Mouse (Mus musculus): Measurements from ENCODE around the gene Nrd1.

Gene Nrd1

DNA sequence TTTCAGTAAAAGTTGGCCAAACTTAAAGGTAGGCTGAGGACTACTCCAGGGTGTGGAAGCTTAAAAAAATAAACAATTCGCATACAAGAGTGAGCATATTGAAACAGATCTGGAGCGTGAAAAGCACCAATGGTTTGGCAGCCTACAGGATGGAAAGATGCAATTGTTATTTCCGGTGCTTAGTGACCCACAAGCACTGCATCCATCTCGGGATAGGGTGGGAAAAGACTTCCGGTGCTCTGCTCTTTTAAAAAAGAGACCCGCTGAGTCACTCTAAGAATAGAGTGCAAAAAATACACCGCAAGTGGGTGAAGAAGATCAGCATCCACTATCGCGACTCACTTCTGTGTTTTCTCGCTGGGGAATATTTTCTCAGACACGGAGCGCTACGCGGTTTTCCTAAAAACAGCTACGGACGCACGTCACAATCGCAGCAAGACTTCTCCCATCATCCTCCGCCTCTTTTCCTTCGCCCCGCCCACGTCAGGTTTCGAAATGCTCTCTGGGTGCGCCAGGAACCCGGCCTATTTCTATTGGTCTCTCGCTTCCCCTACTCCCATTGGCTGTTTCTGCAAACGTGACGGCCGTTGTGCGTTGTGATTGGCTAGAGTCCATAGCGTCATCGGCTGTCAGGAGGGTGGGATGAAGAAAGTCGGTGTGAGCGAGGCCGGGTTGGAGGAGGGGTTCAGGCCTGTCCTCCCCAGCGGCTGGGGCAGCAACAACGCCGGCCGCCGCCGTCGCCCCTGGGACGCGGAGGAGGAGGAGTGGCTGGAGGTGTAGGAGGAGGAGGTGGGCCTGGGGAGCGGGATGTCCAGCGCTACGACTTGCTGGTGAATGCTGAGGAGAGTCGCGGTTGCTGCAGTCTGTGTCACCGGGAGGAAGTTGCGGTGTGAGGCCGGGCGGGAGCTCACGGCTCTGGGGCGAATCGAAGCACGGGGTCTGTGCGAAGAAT, at the start of gene Nrd1:
TSS of gene Nrd1 (plus strand) at position 657 of the 952 bp plus-strand sequence.
- in situ Hi-C loops (cut with MboI, MseI), result no loop called here

DNA sequence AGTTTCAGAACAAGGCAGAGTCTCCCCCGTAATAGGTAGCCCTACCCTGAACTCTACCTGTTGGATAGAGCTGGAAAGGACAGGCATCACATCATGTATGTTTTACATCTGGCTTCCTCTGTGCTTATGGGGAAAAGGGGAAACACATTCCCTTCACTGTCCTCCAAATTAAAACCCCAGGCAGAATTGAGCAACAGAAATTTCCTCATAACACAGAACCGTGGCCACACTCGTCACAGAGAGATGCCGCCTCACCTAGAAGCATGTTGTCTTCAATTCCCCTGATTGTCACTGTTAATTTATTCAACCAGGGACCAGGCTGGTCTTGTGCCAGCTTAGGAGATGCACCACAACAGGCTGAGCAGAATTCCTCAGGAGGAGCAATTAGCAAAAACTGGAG, 48.8 kb upstream of the Nrd1 start:
- in situ Hi-C loops (cut with MboI, MseI), result no loop called here

DNA sequence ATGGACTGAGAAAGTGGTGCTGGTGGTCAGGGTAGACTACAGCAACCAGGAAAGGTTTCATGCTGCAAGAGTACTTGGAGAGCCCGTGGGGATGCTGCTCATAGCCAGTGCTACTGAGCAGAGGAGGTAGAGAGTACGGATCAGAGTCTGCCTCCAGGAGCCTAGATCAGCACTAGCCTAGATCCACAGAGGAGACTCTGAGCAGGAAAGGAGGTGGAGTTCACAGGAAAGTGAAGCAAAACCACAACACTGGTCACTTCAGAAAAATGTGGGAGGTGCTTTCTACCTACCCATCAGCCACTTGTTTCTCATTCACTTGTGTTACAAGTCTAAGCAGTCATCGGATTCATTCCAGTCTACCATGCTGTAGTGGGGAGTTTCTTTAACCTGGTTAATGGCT, 40.8 kb upstream of the Nrd1 start:
- in situ Hi-C loops (cut with MboI, MseI), result no loop called here

DNA sequence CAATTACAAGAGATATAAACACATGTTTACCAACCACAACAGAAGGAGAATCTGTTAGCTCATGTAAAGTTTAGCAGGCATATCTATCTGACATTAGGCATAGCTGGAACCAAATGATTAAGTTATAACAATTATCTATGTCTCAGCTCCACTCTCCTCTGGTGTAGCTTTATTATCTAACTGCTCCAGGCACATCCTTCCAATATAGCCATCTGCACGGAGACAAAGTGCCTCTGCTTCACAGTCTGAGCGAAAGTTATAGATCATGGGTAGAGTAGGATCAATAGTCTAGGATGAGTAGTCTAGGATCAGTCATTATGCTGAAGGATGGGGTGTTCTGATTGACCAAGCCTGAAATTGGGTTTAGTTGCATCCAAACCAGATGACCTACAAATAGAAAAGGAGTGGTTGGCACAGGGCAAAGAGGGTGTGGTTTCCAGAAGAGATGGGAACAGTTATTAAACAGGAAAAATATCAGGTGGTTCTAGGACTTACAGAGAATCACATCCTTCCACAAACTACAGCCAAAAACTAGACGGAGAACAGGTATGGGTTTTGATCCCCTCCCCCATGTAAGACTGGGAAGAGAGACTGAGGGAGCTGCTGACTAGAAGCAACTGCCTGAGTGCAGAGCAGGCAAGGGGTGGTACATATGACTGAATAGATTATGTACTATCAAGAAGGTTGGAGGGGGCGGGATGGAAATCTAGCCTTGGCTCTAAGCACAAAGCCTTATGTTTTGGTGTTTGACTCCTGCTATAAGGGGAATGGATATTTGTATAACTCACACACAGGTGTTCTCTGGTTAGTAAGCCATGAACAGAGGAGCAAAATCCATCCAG, 39.6 kb upstream of the Nrd1 start:
- in situ Hi-C loops (cut with MboI, MseI), result no loop called here

DNA sequence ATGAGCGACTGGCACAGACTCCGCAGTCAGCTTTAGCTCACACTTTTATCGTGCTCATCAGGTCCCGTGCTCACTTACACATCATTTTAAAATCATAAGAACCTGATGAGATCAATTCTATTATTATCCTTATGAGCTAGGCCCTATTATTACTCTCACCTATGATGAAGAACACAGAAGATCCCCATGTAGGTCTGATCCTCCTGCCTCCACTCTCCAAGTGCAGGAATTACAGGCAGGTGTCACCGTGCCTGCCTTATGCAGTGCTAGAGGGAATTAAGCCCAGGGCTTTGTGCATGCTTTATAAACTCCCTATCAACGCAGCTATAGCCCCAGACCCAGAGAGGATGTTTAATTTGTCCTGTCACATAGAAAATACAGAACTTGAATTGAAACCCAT, 37.4 kb upstream of the Nrd1 start:
- in situ Hi-C loops (cut with MboI, MseI), result no loop called here

DNA sequence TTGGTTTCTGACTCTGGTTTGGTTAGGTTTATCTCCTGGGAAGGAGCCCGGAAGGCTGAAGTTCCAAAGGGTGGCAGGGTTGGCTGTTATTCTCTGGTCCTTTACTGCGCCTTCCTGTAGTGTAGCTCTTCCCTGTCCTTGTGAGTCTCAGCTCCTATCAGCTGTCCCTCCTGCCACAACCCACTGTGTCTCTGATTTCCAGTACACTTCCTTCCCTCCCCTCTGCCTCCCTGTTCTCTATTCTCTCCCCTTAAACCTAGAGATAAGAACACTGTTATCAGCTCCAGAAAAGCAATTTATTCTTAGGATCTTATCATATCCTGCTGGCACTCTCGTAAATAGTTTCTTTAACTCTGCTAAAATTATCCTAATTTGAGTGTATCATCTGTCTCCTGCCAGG, 30.9 kb upstream of the Nrd1 start:
- in situ Hi-C loops (cut with MboI, MseI), result no loop called here

DNA sequence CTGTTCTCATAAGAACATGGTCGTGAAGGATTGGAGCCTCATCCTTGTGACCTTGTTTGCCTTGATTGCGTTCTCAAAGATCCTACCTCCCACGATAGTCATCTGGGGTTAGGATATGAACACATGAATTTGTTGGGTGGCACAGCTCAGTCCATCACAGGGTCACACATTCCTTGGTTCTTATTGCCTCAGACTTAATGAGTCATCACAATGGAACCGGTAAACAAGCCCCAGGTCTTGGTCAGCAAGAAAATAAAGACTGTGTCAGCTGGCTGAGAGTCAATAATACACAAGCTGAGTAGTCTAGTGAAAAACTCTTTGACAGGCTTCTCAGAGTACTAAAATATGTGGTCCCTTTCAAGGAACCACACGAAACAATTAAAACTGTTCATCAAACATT, 29.4 kb upstream of the Nrd1 start:
- in situ Hi-C loops (cut with MboI, MseI), result no loop called here

DNA sequence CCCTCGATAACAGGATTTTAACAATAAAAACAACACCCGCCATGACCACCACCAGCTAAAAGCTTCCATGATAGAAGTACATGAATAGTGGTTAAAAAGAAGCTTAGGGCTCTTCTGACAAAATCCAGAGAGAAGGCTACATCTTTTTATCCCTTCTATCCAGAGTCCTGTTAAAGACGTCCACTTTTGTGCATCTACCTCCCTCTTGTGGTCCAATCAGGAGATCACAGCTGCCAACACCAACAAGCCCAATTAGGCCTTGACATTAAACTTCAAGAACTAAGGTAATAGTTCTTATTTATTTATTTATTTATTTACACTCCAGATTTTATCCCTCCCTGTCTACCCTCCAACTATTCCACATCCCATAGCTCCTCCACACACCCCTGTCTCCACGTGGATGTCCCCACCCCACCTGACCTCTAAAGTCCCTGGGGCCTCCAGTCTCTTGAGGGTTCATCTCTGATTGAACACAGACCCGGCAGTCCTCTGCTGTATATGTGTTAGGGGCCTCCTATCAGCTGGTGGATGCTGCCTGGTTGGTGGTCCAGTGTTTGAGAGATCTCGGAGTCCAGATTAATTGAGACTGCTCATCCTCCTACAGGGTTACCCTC, 23.9 kb upstream of the Nrd1 start:
- in situ Hi-C loops (cut with MboI, MseI), result loop anchor here (5.0 kb wide), 1 partner anchor 104 kb away; no protein-coding TSS in a partner anchor

DNA sequence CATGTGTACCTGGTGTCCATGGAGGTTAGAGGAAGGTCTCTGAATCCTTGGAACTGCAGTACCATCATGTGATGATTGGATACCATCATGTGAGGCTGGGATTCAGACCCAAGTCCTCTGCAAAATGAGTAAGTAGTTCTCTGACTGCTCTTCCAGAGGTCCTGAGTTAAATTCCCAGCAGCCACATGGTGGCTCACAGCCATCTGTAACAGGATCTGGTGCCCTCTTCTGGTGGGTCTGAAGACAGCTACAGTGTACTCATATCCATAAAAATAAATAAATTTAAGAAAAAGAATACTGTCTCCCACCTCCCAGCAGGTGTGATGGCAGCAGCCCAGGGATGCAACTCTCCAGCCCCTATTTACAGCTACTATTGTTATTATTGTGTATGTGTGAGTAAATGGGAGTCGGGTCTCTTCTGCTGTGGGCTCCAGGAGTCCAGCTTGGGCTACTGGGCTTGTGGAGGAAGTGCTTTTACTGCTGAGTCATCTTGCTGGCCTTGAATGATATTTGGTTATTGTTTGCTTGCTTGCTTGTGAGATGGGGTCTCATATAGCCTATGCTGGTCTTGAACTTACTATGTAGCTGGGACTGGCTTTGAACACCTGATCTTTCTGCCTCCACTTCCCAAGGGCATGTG, 13.5 kb upstream of the Nrd1 start:
- in situ Hi-C loops (cut with MboI, MseI), result no loop called here

DNA sequence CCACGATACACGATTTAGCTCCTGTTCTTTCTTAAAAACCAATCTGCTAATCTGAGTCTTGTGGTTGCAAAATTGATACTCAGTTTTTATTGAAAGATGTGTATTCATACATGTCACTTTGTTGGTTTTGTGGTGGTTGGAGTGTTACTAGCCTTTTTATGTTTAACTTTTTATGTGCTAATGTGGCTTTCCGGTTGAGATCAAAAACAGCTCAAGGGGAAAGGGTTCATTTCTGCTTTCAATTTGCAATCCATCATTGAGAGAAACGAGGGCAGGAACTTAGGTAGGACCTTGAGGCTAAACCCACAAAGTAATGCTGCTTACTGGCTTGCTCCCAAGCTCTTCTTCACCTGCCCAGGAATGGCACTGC, 13.0 kb upstream of the Nrd1 start:
- in situ Hi-C loops (cut with MboI, MseI), result no loop called here

DNA sequence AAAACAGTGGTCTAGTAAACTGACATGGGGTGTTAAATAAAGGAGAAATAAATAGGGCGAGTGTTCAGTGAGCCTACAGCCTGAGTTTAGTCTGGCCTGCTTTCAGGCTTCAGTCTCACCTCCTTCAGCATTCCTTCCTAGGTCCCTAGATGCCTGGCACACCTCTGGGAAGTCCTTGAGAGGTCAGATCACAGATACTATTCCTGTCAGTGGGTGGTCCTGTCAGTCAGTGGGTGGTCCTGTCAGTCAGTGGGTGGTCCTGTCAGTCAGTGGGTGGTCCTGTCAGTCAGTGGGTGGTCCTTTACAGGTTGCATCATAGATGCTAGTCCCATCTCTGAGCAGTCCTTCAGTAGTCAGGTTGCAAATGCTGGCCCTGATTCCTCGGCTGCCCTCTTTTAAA, 11.0 kb upstream of the Nrd1 start:
- in situ Hi-C loops (cut with MboI, MseI), result no loop called here

DNA sequence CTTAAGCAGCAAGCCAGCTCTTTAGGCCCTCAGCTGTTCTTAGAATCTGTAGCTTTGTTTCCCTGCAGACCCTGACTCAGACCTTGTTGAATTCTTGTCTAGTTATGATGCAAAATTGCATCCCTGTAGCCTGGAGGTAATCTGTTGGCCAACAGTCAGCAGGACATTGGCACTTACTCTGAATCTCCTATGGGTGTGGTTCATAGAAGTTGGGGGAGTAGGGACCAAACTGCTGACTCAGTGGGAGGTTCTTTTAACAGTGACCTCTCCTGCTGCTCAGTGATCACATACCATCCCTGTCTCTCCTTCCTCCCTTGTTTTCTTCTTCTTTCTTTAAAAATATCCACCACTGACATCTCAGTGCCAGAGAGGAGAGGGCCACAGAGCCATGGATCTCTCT, 10.4 kb upstream of the Nrd1 start:
- in situ Hi-C loops (cut with MboI, MseI), result no loop called here

DNA sequence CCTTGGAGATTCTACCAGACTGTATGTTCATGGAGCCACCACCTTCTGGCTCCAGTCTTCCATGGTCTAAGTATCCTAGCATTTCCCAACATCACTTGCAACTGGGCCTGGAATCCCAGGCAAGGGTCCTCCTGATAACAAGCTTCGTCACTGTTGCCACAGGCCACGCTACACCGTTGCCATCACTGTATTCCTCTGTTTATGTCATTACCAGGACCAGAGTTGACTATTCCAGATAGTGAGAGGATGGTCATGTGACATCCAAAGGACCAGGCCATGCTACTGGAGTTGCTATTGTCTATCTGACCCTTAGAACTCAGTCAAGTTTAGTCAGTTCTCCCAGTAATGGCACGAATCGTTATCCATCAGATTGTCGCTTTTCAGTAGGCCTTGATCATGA, 9.9 kb upstream of the Nrd1 start:
- in situ Hi-C loops (cut with MboI, MseI), result no loop called here

DNA sequence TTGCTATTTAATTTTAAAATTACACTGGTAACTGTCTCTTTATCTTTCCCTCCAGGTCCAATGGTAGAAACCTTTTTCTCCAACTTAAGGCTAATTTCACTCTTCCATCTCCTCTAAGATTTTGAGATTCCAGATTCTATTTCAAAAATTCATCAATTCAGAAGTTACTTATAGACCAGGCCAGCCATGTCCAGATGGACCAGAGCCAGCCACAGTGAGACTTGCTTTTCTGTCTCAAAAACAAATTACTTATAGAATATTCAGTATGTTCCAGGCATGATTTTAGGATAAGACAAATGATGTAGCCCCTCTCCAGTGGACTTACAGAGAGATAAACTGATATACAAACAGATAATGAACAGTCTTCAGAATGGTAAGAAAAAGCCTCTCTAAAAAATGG, 8.6 kb upstream of the Nrd1 start:
- in situ Hi-C loops (cut with MboI, MseI), result no loop called here

DNA sequence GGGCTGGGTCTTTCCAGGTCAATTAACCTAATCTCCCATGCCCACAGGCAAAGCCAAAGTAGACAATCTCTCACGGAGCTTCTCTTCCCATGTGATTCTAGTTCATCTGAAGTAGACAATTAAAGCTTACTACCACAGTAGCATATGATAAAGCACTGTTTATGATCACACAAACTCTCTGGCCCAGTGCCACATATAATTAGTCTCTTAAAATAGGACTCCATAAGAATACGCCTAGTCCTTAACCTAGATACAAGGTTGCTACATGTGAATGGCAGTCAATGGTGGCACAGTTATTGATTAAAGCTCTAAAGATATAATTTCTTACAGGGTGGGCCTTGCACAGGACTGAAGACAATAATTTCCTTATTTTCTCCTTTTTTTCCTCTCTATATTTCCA, 7.5 kb upstream of the Nrd1 start:
- in situ Hi-C loops (cut with MboI, MseI), result no loop called here

DNA sequence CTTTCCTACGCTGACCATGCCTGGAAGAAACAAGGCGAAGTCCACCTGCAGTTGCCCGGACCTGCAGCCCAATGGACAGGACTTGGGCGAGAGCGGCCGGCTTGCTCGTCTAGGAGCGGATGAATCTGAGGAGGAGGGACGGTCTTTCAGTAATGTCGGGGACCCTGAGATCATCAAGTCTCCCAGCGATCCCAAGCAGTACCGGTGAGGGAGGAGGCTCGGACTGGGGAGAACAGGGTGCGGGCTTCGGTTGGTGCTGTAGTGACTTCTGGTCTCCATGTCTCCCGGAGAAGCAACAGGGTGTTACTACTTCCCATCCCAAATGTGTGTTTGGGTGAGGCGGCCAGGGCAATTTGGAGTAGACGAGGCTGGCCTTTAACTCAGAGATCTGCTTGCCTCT, 506 bp downstream of the Nrd1 start:
- in situ Hi-C loops (cut with MboI, MseI), result no loop called here

DNA sequence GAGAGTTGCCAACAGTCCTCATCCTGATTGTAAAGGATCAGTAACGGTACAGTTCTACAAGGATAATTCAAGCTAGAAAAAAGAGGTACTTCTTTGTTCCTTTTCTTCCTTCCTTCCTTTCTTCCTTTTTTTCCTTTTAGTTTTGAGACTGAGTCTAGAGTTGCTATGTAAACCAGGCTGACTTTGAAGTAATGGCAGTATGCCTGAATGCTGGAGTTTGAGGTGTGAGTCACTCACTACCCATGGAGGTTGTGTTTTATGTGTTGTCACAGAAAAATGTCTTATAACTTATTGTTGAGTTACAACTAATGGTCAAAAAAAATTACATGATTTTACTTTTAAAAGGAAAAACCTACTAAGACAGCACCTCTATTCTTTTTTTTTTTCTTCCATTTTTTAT, 7.6 kb downstream of the Nrd1 start:
- in situ Hi-C loops (cut with MboI, MseI), result no loop called here

DNA sequence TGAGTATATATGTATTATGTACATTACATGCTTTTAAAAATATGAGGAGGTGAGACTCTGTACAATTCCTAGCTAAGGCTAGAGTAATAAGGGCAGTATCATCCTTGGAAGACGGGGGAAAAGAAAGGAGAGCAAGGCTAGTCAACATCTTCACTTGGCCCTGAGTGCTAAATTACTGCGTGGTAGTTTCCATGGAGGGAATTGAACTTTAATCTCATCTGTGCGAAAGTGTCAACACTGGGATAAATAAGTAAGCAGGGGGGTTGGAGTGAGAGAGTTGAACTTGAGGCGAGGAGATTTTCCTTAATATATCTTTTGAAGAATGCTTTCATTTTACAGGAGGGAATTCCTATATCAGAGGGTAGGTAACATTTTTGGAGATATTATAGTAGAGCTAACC, 13.6 kb downstream of the Nrd1 start:
- in situ Hi-C loops (cut with MboI, MseI), result no loop called here

DNA sequence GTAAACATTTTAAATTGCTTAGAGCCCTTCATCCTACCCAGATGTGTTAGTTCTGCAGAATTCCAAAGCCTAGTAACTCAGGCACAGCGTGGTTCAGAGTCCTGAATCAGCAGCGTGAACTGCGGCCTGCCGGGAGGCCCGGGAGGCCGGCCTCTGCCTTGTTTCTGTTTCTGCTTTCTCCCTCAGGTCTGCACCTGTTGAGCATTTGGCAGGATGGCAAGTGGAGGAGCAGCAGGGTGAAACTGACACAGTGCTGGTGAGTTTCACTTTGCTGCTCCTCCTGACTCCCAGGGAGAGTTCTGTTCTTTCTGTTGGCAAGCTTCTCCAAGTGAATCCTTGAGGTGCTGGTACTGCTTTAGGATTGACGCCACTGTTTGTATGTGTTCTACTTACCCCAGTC, 17.0 kb downstream of the Nrd1 start:
- in situ Hi-C loops (cut with MboI, MseI), result no loop called here

DNA sequence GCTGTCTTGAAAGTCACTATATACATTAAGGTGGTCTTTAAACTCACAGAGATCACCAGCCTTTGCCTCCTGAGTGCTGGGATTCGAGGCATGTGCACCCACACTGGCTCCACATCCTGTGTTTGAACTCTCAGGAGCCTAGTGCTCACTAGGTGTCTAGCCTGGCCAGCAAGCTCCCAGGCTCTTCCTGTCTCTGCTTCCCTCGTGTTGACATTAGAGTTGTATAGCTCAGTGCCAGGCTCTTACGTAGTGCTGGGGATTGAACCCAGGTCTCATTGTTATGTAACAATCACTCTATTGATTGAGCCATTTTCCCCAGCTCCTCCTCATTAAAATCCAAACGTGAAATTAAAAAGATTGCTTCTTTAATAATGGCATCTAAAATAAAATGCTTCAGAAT, 18.8 kb downstream of the Nrd1 start:
- in situ Hi-C loops (cut with MboI, MseI), result no loop called here

DNA sequence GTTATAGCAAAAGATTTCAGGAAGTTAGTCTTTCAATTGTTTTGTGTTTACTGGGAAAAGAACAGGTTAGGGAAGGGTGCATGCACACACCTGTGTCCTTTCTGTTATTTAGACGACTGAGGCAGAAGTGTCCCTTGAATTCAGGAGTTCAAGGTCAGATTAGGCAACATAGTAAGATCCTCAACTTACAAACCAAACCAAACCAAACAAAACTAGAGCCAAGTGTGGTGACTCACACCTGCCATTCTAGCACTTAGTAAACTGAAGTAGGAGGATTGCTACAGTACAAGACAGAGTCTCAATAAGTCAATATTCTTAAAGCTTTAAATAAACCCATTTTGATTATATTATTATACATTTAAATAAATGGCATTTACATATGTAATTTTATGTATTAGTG, 21.5 kb downstream of the Nrd1 start:
- in situ Hi-C loops (cut with MboI, MseI), result no loop called here

DNA sequence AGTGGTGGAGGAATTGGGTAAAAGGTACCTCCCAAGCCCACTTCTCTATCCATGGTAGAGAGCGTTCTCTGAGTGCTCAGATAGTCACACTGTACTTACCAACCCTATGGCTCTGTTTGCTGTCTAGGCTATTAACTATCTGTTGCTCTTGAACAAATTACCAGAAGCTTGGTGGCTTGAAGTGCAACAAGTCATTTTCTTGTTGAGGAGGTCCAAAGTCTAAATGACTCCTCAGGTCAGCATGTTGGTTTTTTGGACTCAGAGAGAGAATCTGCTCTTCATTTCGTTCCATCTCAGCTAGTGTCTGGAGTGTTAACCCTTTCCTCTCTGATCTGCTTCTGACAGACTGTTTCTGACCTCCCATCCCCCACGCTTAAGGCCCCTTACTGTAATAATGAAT, 24.6 kb downstream of the Nrd1 start:
- in situ Hi-C loops (cut with MboI, MseI), result no loop called here
